Mouse (Mus musculus) lung, embryonic 15.5 days (tissue): ENCODE results near the gene Tmtc4. TPM values are rescaled to one million over a fixed set of nuclear protein-coding genes. Genes with fewer than 3 reads are reported as not detected.

Experiments used
- ATAC-seq: fragments of 200-750 bp; cut with Nextera tagmentation; 2 replicates; pipeline ENCODE4 v1.8.0; 2017; ENCODE audit warnings: moderate number of reproducible peaks, borderline replicate concordance; ENCODE audit not compliant: low FRiP score, low TSS enrichment; ENCODE audit errors: extremely low read depth
- H3K27ac ChIP-seq: fragments of 300-500 bp; sonication (generic); 2 replicates; pipeline ENCODE4 v1.5.1; 2015; ENCODE audit warnings: moderate library complexity, mild to moderate bottlenecking, inconsistent platforms
- H3K27me3 ChIP-seq: fragments of 300-500 bp; sonication (generic); 2 replicates; pipeline ENCODE4 v1.6.1; 2015; ENCODE audit warnings: inconsistent platforms
- H3K36me3 ChIP-seq: fragments of 300-500 bp; sonication (generic); 2 replicates; pipeline ENCODE4 v1.6.1; 2015; ENCODE audit warnings: inconsistent platforms
- H3K4me1 ChIP-seq: fragments of 300-500 bp; sonication (generic); 2 replicates; pipeline ENCODE4 v1.6.1; 2015; ENCODE audit warnings: inconsistent platforms
- H3K4me2 ChIP-seq: fragments of 300-500 bp; sonication (generic); 2 replicates; pipeline ENCODE4 v1.6.1; 2015; ENCODE audit warnings: inconsistent platforms, mild to moderate bottlenecking, moderate library complexity
- H3K4me3 ChIP-seq: fragments of 300-500 bp; sonication (generic); 2 replicates; pipeline ENCODE4 v1.5.1; 2015; ENCODE audit warnings: mild to moderate bottlenecking, inconsistent platforms
- H3K9ac ChIP-seq: fragments of 300-500 bp; sonication (generic); 2 replicates; pipeline ENCODE4 v1.6.1; 2015; ENCODE audit warnings: inconsistent platforms
- H3K9me3 ChIP-seq: fragments of 300-500 bp; sonication (generic); 2 replicates; pipeline ENCODE4 v1.6.1; 2016; ENCODE audit warnings: inconsistent platforms
- WGBS: fragments of 180-500 bp; shearing (Covaris S2); methylation state at CpG from one replicate; pipeline ENCODE4 v1.1.7; 2015; 5-methylcytosine and 5-hydroxymethylcytosine counted together
- polyA plus RNA-seq: library from polyadenylated mRNA; unstranded; fragments of >200 nt; fragmentation: Nextera tagmentation; extraction: Ambion mirVana; gene quantifications from 2 replicates; pipeline ENCODE4 v1.2.1, GENCODE M21; 2015

The Tmtc4 gene
- polyA plus RNA-seq, 1 experiment from 2014 or later = 17.3 TPM

DNA sequence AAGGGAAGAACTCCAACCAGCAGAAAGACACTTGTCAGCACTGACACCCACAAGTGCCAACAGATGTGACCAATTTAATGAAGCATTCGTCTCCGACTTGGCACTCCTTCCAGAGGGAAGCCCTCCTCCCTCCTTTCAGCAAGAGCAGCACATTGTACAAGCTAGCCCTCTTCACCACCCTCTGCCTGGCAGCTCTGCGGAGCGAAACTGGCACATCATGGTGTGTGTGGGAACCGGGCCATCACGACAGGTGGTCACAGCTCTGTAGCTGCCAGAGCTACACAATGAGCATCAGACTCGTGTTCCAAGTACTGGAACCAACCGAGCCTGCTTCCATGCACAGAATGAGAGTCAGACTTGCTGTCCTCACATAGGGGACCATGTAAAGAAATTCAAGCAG is 25.9 kb downstream of the Tmtc4 start:
- Histone ChIP-seq H3K4me3 (no peak overlapping the region), H3K9ac (no peak overlapping the region), H3K4me1 (no peaks in the 10 kb centered on the region), H3K36me3 (0 out of 2 replicates have a peak, but pooled peaks cover 4% of the 10 kb centered on the region), H3K4me2 (no peak overlapping the region), H3K9me3 (no peaks in the 10 kb centered on the region), H3K27me3 (no peaks in the 10 kb centered on the region), H3K27ac (no peak overlapping the region)
- no peak for ATAC-seq
- WGBS = 83% methylated on average over 8 of the region's 8 CpGs

DNA sequence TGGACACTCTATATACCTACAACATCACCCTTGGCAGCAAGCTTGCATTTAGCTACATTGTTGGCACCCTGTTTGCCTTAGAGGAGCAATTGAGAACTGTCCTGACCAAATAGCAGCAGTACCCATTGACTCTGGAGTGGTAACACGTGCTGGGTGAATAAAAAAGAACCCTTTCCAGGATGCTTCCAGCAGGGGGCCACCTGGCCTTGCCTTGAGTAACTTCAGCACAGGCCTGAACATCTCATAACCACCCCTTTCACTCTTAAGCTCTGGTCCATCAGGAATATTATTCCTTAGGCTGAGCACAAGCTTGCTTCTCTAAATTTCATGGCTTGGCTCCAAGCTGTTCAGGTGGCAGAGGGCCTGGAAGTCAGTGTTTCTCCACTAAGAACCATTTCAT is 30.5 kb downstream of the Tmtc4 start:
- H3K4me1 ChIP-seq = no peaks in the 10 kb centered on the region
- no peak overlapping the region for H3K4me3 ChIP-seq
- no peak overlapping the region for H3K27ac ChIP-seq
- 0 out of 2 replicates have a peak, but pooled peaks have one; percentile 52 for ATAC-seq
- no peaks in the 10 kb centered on the region for H3K36me3 ChIP-seq
- H3K27me3 ChIP-seq = no peaks in the 10 kb centered on the region
- no peak overlapping the region for H3K9ac ChIP-seq
- 22% methylated on average over 1 of the region's 1 CpGs for WGBS
- no peak overlapping the region for H3K4me2 ChIP-seq
- H3K9me3 ChIP-seq = no peaks in the 10 kb centered on the region

- Histone ChIP-seq H3K36me3 (no peaks in the 10 kb centered on the region), H3K4me3 (no peak overlapping the region), H3K4me2 (no peak overlapping the region), H3K9ac (no peak overlapping the region), H3K27ac (no peak overlapping the region), H3K27me3 (no peaks in the 10 kb centered on the region), H3K4me1 (no peaks in the 10 kb centered on the region), H3K9me3 (no peaks in the 10 kb centered on the region)
- 90% methylated on average over 1 of the region's 1 CpGs for WGBS
- ATAC-seq = no peak
These were observed 31.3 kb downstream of the Tmtc4 start for GRCm38 (mm10) chr14:122952556-122952955.

DNA sequence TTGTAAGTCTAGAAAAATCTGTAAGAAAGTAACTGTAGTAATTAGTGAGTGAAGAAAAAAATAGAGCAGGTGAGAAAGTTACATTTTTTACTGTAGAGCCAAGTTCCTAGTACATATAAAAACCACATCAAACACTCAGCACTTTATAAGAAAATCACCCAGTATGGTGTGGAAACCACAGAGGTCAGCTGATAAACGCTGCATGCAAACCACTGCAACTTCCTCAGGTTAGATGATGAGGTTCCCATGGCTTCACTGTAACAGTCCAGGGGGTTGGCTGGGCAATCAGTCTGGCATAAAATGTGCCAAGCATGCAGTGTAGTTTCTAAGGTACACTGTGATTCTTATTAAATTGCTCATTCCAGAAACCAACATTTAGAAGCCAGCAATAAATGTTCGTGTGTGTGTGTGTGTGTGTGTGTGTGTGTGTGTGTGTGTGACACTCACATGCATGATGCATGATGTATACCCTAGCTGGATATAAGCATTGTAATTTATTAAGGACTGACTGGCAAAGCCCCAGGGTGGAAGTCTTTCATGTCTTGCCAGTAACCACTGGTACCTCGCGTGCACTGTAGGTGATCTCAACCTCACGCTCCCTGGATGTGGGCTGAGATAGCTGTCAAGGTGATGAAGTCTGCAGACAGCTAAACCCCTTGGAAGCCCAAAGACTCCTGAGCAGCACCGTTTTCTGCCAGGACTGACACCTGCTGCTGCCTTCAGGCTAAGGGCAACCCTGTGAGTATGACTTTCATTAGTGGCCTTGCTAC is 32.0 kb downstream of the Tmtc4 start:
- Histone ChIP-seq H3K4me3 (no peak overlapping the region), H3K27ac (no peak overlapping the region), H3K4me1 (no peaks in the 10 kb centered on the region), H3K4me2 (no peak overlapping the region), H3K27me3 (no peaks in the 10 kb centered on the region), H3K9me3 (no peaks in the 10 kb centered on the region), H3K9ac (no peak overlapping the region), H3K36me3 (no peaks in the 10 kb centered on the region)
- WGBS = 76% methylated on average over 6 of the region's 6 CpGs
- no peak for ATAC-seq

DNA sequence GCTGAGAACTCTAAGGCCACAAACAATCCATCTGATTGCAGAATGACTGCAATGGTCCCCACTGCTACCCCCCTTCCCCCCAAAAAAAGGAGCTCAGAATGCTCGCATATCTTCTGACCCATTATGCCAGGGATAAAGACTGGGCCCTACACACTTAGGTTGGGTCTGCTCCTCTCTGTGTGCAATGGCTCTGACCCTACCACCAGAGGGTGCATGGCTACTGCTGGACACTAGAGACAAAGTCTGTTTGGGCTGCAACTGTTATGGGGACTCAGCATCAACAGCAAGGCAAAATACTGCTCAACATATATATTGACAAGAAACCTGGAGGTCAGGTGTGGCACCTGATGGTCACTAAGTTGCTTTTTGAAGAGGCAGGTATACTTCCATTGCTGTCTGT is 32.9 kb downstream of the Tmtc4 start:
- H3K4me1 ChIP-seq = no peaks in the 10 kb centered on the region
- WGBS = 91% methylated on average over 1 of the region's 1 CpGs
- ATAC-seq = no peak

GRCm38 (mm10) chr14:122943475-122943853 is 40.4 kb downstream of the Tmtc4 start:
- Histone ChIP-seq H3K27ac (no peak overlapping the region), H3K36me3 (no peaks in the 10 kb centered on the region), H3K9ac (no peak overlapping the region), H3K9me3 (no peaks in the 10 kb centered on the region), H3K4me1 (no peaks in the 10 kb centered on the region), H3K27me3 (no peaks in the 10 kb centered on the region), H3K4me2 (no peak overlapping the region), H3K4me3 (no peak overlapping the region)
- 83% methylated on average over 3 of the region's 3 CpGs for WGBS
- ATAC-seq = no peak

More for the DNA sequence above, 32.9 kb downstream of the Tmtc4 start:
- H3K27me3 ChIP-seq = no peaks in the 10 kb centered on the region
- no peak overlapping the region for H3K4me3 ChIP-seq
- H3K36me3 ChIP-seq = no peaks in the 10 kb centered on the region
- no peaks in the 10 kb centered on the region for H3K9me3 ChIP-seq
- no peak overlapping the region for H3K4me2 ChIP-seq
- no peak overlapping the region for H3K27ac ChIP-seq
- H3K9ac ChIP-seq = no peak overlapping the region

DNA sequence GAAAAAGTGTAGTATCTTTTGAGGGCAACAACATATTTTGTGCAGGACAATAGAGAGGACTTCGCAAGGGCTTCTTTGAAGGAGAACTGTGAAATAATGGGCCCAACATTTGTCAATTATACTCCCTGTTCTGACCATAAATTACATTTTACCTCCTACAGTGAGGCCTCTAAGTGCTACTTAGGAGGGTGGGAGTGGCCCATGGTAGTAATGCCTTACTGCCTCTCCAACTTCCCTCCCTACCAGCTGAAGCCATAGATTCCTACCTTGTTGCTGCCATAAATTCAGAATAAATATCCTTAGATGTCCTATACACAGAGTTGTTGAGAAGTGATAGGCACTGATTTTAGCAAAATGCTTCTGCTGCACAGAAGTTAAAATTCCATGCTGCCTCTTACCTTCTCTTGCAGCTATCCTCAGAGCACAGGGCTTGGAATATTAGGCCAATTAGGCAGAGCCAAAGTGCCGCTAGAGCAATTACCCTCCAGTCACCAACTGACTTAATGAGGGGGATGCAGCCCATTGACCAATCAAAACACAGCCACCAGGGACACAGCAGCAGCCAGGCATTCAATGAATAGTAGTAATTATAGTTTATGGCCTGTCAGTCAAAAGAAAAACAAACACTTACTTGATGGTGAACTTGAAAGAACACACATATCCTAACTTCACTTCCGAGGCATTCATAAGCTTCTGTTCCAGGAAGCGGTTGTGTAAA is 40.9 kb downstream of the Tmtc4 start:
- ATAC-seq = no peak
- no peak overlapping the region for H3K27ac ChIP-seq
- H3K9ac ChIP-seq = no peak overlapping the region
- WGBS = 80% methylated on average over 4 of the region's 4 CpGs
- H3K4me1 ChIP-seq = no peaks in the 10 kb centered on the region
- no peaks in the 10 kb centered on the region for H3K27me3 ChIP-seq
- H3K9me3 ChIP-seq = no peaks in the 10 kb centered on the region
- H3K4me2 ChIP-seq = no peak overlapping the region
- no peak overlapping the region for H3K4me3 ChIP-seq
- no peaks in the 10 kb centered on the region for H3K36me3 ChIP-seq

- WGBS = 93% methylated on average over 1 of the region's 1 CpGs
- no peak overlapping the region for H3K4me3 ChIP-seq
- no peaks in the 10 kb centered on the region for H3K36me3 ChIP-seq
- no peaks in the 10 kb centered on the region for H3K27me3 ChIP-seq
- ATAC-seq = no peak
- H3K4me2 ChIP-seq = no peak overlapping the region
- H3K9ac ChIP-seq = no peak overlapping the region
- H3K9me3 ChIP-seq = no peaks in the 10 kb centered on the region
- H3K4me1 ChIP-seq = no peaks in the 10 kb centered on the region
- no peak overlapping the region for H3K27ac ChIP-seq
These were observed 47.4 kb downstream of the Tmtc4 start for GRCm38 (mm10) chr14:122936460-122936859.

- WGBS = 66% methylated on average over 5 of the region's 5 CpGs
These were observed 63.8 kb downstream of the Tmtc4 start for GRCm38 (mm10) chr14:122920011-122920410.

DNA sequence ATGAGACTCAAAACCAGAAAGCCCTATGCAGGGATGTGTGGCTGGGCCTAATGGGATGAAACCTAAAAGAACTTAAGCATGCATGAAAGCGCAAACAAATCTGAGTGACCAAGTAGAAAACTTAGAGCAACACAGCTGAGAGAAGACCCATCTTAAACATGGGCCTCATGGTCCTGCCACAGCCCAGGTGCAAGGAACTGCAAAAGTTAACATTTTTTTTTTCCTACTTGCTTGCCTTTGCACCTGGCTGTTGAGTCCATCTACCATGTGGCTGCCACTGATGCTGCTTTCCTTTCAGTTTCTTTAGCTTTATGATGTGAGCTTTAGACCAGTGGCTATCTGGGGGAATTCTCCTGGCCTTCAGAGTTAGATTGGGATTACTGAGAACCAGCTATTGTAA is 66.2 kb downstream of the Tmtc4 start:
- no peaks in the 10 kb centered on the region for H3K36me3 ChIP-seq
- no peak overlapping the region for H3K27ac ChIP-seq
- no peak overlapping the region for H3K4me3 ChIP-seq
- H3K4me2 ChIP-seq = no peak overlapping the region
- H3K9me3 ChIP-seq = no peaks in the 10 kb centered on the region
- peaks cover 5% of the 10 kb centered on the region; the same call in 1 of the 2 replicates for H3K4me1 ChIP-seq
- 97% methylated on average over 1 of the region's 1 CpGs for WGBS
- H3K27me3 ChIP-seq = no peaks in the 10 kb centered on the region
- no peak for ATAC-seq
- no peak overlapping the region for H3K9ac ChIP-seq

More at GRCm38 (mm10) chr14:122920011-122920410, 63.8 kb downstream of the Tmtc4 start:
- Histone ChIP-seq H3K27me3 (no peaks in the 10 kb centered on the region), H3K4me2 (no peak overlapping the region), H3K9me3 (no peaks in the 10 kb centered on the region), H3K27ac (no peak overlapping the region), H3K4me3 (no peak overlapping the region), H3K4me1 (no peaks in the 10 kb centered on the region), H3K36me3 (no peaks in the 10 kb centered on the region), H3K9ac (no peak overlapping the region)
- ATAC-seq = no peak

GRCm38 (mm10) chr14:122913657-122914056 is 70.2 kb downstream of the Tmtc4 start, which contains the start of gene Ggact:
Gene Ggact (minus strand): TSS chr14:122913757.
- Histone ChIP-seq H3K9me3 (no peaks in the 10 kb centered on the region), H3K4me1 (peaks cover 5% of the 10 kb centered on the region; the same call in 1 of the 2 replicates), H3K9ac (peak within 1 kb of the TSS; percentile 56), H3K36me3 (no peaks in the 10 kb centered on the region), H3K4me3 (peak within 1 kb of the TSS; percentile 71), H3K27me3 (no peaks in the 10 kb centered on the region), H3K27ac (peak within 1 kb of the TSS; percentile 56), H3K4me2 (peak within 1 kb of the TSS; percentile 93)
- ATAC-seq = no peak
- 75% methylated on average over 6 of the region's 6 CpGs for WGBS
